ENCODE assay signal across 17 mouse cellular contexts in the genomic region with DNA sequence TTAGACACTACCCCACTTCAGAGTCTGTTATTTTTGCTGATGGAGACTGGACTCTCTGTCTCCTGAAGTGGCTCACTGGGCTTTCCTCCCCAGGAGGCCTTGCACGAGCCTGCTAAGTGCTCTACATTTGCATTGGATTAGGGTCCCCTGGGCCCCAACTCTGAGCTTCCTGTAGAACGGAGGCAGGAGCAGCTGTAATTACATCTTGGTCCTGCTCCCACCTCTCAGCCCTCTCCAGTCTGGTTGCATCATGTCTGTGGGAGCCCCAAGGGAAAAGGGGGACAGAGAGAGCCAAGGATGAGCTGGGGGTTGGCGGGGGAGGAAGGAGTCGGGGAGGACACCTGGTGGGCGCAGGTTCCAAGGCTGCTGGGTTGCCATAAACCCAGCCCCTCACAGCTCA. TPM values are rescaled to one million over a fixed set of nuclear protein-coding genes. Genes with fewer than 3 reads are reported as not detected.
DNase-seq lines count a peak whose midpoint lies in the region; ATAC-seq and TF ChIP-seq lines count a peak whose summit lies in the region.
"Had no signal": no experiment of that assay in that cellular context is flagged by ENCODE, and none has a peak within 500 bp of the region (broad histone marks: within the 10 kb centered on the region; RNA-seq: fewer than 3 reads in every experiment).

No protein-coding gene starts in this region.

- H3K36me3 ChIP-seq in hindbrain, embryonic 15.5 days = no peaks in the 10 kb centered on the region
- H3K36me3 ChIP-seq in midbrain, embryonic 15.5 days (replicated peaks) = no peaks in the 10 kb centered on the region
- H3K36me3 ChIP-seq in intestine, embryonic 16.5 days (ENCODE audit: control insufficient read depth, insufficient read depth, low read length) = no peaks in the 10 kb centered on the region
- H3K36me3 ChIP-seq: G1E had no signal

- peaks cover 4% of the 10 kb centered on the region for H3K4me1 ChIP-seq in hindbrain, embryonic 15.5 days (replicated peaks)
- peaks cover 10% of the 10 kb centered on the region for H3K4me1 ChIP-seq in midbrain, embryonic 15.5 days
- H3K4me1 ChIP-seq in intestine, embryonic 16.5 days (ENCODE audit: control insufficient read depth, insufficient read depth, low read length) = peaks cover 9% of the 10 kb centered on the region

- intact Hi-C loops in gastrocnemius, adult 2 months (cut with DNase I) = no loop called here
- intact Hi-C loops in gastrocnemius, postnatal 14 days (cut with DNase I; ENCODE audit: low total_unique reads) = no loop called here

- H3K9ac ChIP-seq in hindbrain, embryonic 15.5 days = no peak overlapping the region
- no peak overlapping the region for H3K9ac ChIP-seq in midbrain, embryonic 15.5 days
- H3K9ac ChIP-seq in intestine, embryonic 16.5 days (ENCODE audit: low read depth, low read length) = no peak overlapping the region

- no peaks in the 10 kb centered on the region for H3K9me3 ChIP-seq in hindbrain, embryonic 15.5 days
- no peaks in the 10 kb centered on the region for H3K9me3 ChIP-seq in midbrain, embryonic 15.5 days
- H3K9me3 ChIP-seq in intestine, embryonic 16.5 days (ENCODE audit: control insufficient read depth, low read length) = no peaks in the 10 kb centered on the region
- H3K9me3 ChIP-seq: G1E had no signal

- no peaks in the 10 kb centered on the region for H3K27me3 ChIP-seq in hindbrain, embryonic 15.5 days
- no peaks in the 10 kb centered on the region for H3K27me3 ChIP-seq in midbrain, embryonic 15.5 days (replicated peaks)
- no peaks in the 10 kb centered on the region for H3K27me3 ChIP-seq in intestine, embryonic 16.5 days (replicated peaks; ENCODE audit: control insufficient read depth, insufficient read depth, low read length)

- H3K27ac ChIP-seq in gastrocnemius, adult 2 months = no peak overlapping the region
- no peak overlapping the region for H3K27ac ChIP-seq in hindbrain, embryonic 15.5 days (replicated peaks)
- H3K27ac ChIP-seq in midbrain, embryonic 15.5 days = 0 out of 2 replicates have a peak overlapping the region, but pooled peaks have one; percentile 6
- H3K27ac ChIP-seq in intestine, embryonic 16.5 days (ENCODE audit: low read length) = no peak overlapping the region

- 0 out of 2 replicates have a peak, but pooled peaks have one; percentile 28 for ATAC-seq in hindbrain, embryonic 15.5 days (ENCODE audit: low FRiP score, low read depth)
- no peak for ATAC-seq in midbrain, embryonic 15.5 days (replicated peaks)
- no peak for ATAC-seq in intestine, embryonic 16.5 days
- ATAC-seq: intestine, postnatal 0 days had no signal

- H3K4me3 ChIP-seq in gastrocnemius, adult 2 months = no peak overlapping the region
- no peak overlapping the region for H3K4me3 ChIP-seq in hindbrain, embryonic 15.5 days
- no peak overlapping the region for H3K4me3 ChIP-seq in midbrain, embryonic 15.5 days
- no peak overlapping the region for H3K4me3 ChIP-seq in intestine, embryonic 16.5 days (ENCODE audit: low read length)

- no peak for TF ChIP-seq CTCF in gastrocnemius, adult 2 months (IDR thresholded peaks at IDR 0.05)

- H3K4me2 ChIP-seq in hindbrain, embryonic 15.5 days = no peak overlapping the region
- no peak overlapping the region for H3K4me2 ChIP-seq in midbrain, embryonic 15.5 days
- no peak overlapping the region for H3K4me2 ChIP-seq in intestine, embryonic 16.5 days (ENCODE audit: low read depth, low read length)

- DNase-seq in gastrocnemius, adult 2 months = peak; percentile 46
- no peak for DNase-seq in gastrocnemius, postnatal 14 days
- peak; percentile 61 for DNase-seq in MN1 (ENCODE audit: low spot score)
- DNase-seq in ovary, postnatal 36 days (ENCODE audit: low spot score) = no peak
- DNase-seq in spleen, adult 12 weeks (ENCODE audit: low spot score) = no peak
- DNase-seq: adrenal gland, postnatal 14 days; heart, postnatal 14 days; kidney, postnatal 10 days; left cerebral cortex, postnatal 4 days; lung, adult 18-20 months had no signal

- 25% methylated on average over 5 of the region's 5 CpGs for WGBS in hindbrain, embryonic 15.5 days
- 19% methylated on average over 5 of the region's 5 CpGs for WGBS in midbrain, embryonic 15.5 days
- 23% methylated on average over 5 of the region's 5 CpGs for WGBS in intestine, embryonic 16.5 days

RNA-seq across cellular contexts. Expression of gene Ptgir, which starts 5.8 kb away (rescaled TPM):
- under 1 TPM; 0.67 to 0.79 TPM for total RNA-seq in gastrocnemius, adult 2 months (2021)
- total RNA-seq in gastrocnemius, postnatal 14 days (2021) = 1 to 10 TPM; 1.6 to 2.6 TPM
- 0.13 and 0.52 TPM in 2 replicates for polyA plus RNA-seq in hindbrain, embryonic 15.5 days (2015; fragmentation: Nextera tagmentation; extraction: Ambion mirVana)
- 0.42 and 0.43 TPM in 2 replicates for polyA plus RNA-seq in midbrain, embryonic 15.5 days (2015; fragmentation: Nextera tagmentation; extraction: Ambion mirVana)
- 2.5 and 3.2 TPM in 2 replicates for polyA plus RNA-seq in intestine, embryonic 16.5 days (2015; fragmentation: Nextera tagmentation; extraction: Ambion mirVana)
- total RNA-seq: layer of hippocampus, postnatal 10 days; left cerebral cortex, postnatal 4 days had no signal

RNA-seq across cellular contexts. Expression of gene Gng8, which starts 8.9 kb away (rescaled TPM):
- not detected for total RNA-seq in gastrocnemius, adult 2 months (2021)
- total RNA-seq in gastrocnemius, postnatal 14 days (2021) = under 1 TPM; 0.47 to 0.66 TPM
- polyA plus RNA-seq in hindbrain, embryonic 15.5 days (2015; fragmentation: Nextera tagmentation; extraction: Ambion mirVana) = 1.3 and 5.3 TPM in 2 replicates
- 9.7 and 16.6 TPM in 2 replicates for polyA plus RNA-seq in midbrain, embryonic 15.5 days (2015; fragmentation: Nextera tagmentation; extraction: Ambion mirVana)
- 7.8 and 9.2 TPM in 2 replicates for polyA plus RNA-seq in intestine, embryonic 16.5 days (2015; fragmentation: Nextera tagmentation; extraction: Ambion mirVana)
- total RNA-seq: common myeloid progenitor, adult 5-6 weeks; G1E had no signal
- polyA plus RNA-seq: G1E had no signal

RNA-seq across cellular contexts. Expression of gene Calm3, which starts 23.4 kb away (rescaled TPM):
- 100 to 1,000 TPM; 290 to 400 TPM for total RNA-seq in gastrocnemius, adult 2 months (2021)
- total RNA-seq in gastrocnemius, postnatal 14 days (2021) = 100 to 1,000 TPM; 247 to 276 TPM
- polyA plus RNA-seq in hindbrain, embryonic 15.5 days (2015; fragmentation: Nextera tagmentation; extraction: Ambion mirVana) = 382 and 391 TPM in 2 replicates
- 351 and 370 TPM in 2 replicates for polyA plus RNA-seq in midbrain, embryonic 15.5 days (2015; fragmentation: Nextera tagmentation; extraction: Ambion mirVana)
- 163 and 171 TPM in 2 replicates for polyA plus RNA-seq in intestine, embryonic 16.5 days (2015; fragmentation: Nextera tagmentation; extraction: Ambion mirVana)

RNA-seq across cellular contexts. Expression of gene Dact3, which starts 25.4 kb away (rescaled TPM):
- total RNA-seq in gastrocnemius, adult 2 months (2021) = 1 to 10 TPM in 1 of 2 experiments, under 1 TPM in 1; 0.99 to 1.7 TPM
- 1 to 10 TPM; 3.9 to 7.1 TPM for total RNA-seq in gastrocnemius, postnatal 14 days (2021)
- 5.1 and 5.6 TPM in 2 replicates for polyA plus RNA-seq in hindbrain, embryonic 15.5 days (2015; fragmentation: Nextera tagmentation; extraction: Ambion mirVana)
- polyA plus RNA-seq in midbrain, embryonic 15.5 days (2015; fragmentation: Nextera tagmentation; extraction: Ambion mirVana) = 4.7 and 4.8 TPM in 2 replicates
- polyA plus RNA-seq in intestine, embryonic 16.5 days (2015; fragmentation: Nextera tagmentation; extraction: Ambion mirVana) = 1.6 and 1.7 TPM in 2 replicates

RNA-seq across cellular contexts. Expression of gene Pnmal2, which starts 44.0 kb away (rescaled TPM):
- total RNA-seq in gastrocnemius, adult 2 months (2021) = under 1 TPM; 0.74 to 0.86 TPM
- 10 to 100 TPM in 1 of 2 experiments, 1 to 10 TPM in 1; 9.2 to 11.8 TPM for total RNA-seq in gastrocnemius, postnatal 14 days (2021)
- polyA plus RNA-seq in hindbrain, embryonic 15.5 days (2015; fragmentation: Nextera tagmentation; extraction: Ambion mirVana) = 142 and 150 TPM in 2 replicates
- 198 and 205 TPM in 2 replicates for polyA plus RNA-seq in midbrain, embryonic 15.5 days (2015; fragmentation: Nextera tagmentation; extraction: Ambion mirVana)
- polyA plus RNA-seq in intestine, embryonic 16.5 days (2015; fragmentation: Nextera tagmentation; extraction: Ambion mirVana) = 4.9 and 5.4 TPM in 2 replicates
- total RNA-seq: common myeloid progenitor, adult 5-6 weeks had no signal
- polyA plus RNA-seq: G1E had no signal

Comparison
In these comparisons a context has a peak if more than half of its experiments do, and no peak if none do; other contexts are left out.
1. DNase-seq: peak in gastrocnemius, adult 2 months (single experiment) and MN1 (single experiment); none in gastrocnemius, postnatal 14 days (single experiment), ovary, postnatal 36 days (single experiment) and spleen, adult 12 weeks (single experiment).